Mouse (Mus musculus): Measurements from ENCODE around the gene Aaed1.

Aaed1 gene

GRCm38 (mm10) chr13:64250363-64250762, 62.1 kb downstream of the Aaed1 start:
- no peak for DNase-seq (ENCODE audit: inconsistent ontology term)

GRCm38 (mm10) chr13:64248775-64249524, 63.6 kb downstream of the Aaed1 start:
- DNase-seq (ENCODE audit: inconsistent ontology term): peak; percentile 88

GRCm38 (mm10) chr13:64248161-64248774, 64.2 kb downstream of the Aaed1 start:
- DNase-seq (ENCODE audit: inconsistent ontology term): peak; percentile 62

- DNase-seq (ENCODE audit: inconsistent ontology term): no peak
Measured at GRCm38 (mm10) chr13:64246106-64246505, 66.4 kb downstream of the Aaed1 start.

- no peak for DNase-seq (ENCODE audit: inconsistent ontology term)
Measured at GRCm38 (mm10) chr13:64244685-64245261, 67.7 kb downstream of the Aaed1 start.

- DNase-seq (ENCODE audit: inconsistent ontology term): no peak
Measured at GRCm38 (mm10) chr13:64242721-64243120, 69.8 kb downstream of the Aaed1 start.

GRCm38 (mm10) chr13:64240626-64241025, 71.9 kb downstream of the Aaed1 start:
- DNase-seq (ENCODE audit: inconsistent ontology term): no peak

- DNase-seq (ENCODE audit: inconsistent ontology term): no peak
Measured at GRCm38 (mm10) chr13:64237681-64238157, 74.8 kb downstream of the Aaed1 start.

- no peak for DNase-seq (ENCODE audit: inconsistent ontology term)
Measured at GRCm38 (mm10) chr13:64237000-64237680, 75.4 kb downstream of the Aaed1 start.

GRCm38 (mm10) chr13:64235777-64236176, 76.7 kb downstream of the Aaed1 start:
- no peak for DNase-seq (ENCODE audit: inconsistent ontology term)

GRCm38 (mm10) chr13:64235062-64235715, 77.3 kb downstream of the Aaed1 start:
- DNase-seq (ENCODE audit: inconsistent ontology term): no peak

GRCm38 (mm10) chr13:64233139-64233538, 79.4 kb downstream of the Aaed1 start:
- DNase-seq (ENCODE audit: inconsistent ontology term): no peak

- DNase-seq (ENCODE audit: inconsistent ontology term): no peak
Measured at GRCm38 (mm10) chr13:64226725-64227124, 85.8 kb downstream of the Aaed1 start.

- no peak for DNase-seq (ENCODE audit: inconsistent ontology term)
Measured at GRCm38 (mm10) chr13:64225738-64226137, 86.8 kb downstream of the Aaed1 start.

All from Muller cell, postnatal 12 days (primary cell).